Mouse (Mus musculus) kidney, postnatal 0 days (tissue): Measurements from ENCODE around the gene Elfn1. TPM values are rescaled to one million over a fixed set of nuclear protein-coding genes. Genes with fewer than 3 reads are reported as not detected.

ENCODE experiments used
- ATAC-seq: fragments of 200-750 bp; cut with Nextera tagmentation; replicated peaks from 2 replicates; pipeline ENCODE4 v1.8.0; 2017; ENCODE audit warnings: low read depth, moderate number of reproducible peaks, moderate TSS enrichment, moderate library complexity; ENCODE audit not compliant: low FRiP score
- DNase-seq: peaks from one replicate; pipeline ENCODE4 v3.0.0-alpha.2; 2016; ENCODE audit warnings: low spot score
- H3K27ac ChIP-seq: fragments of 300-500 bp; sonication (generic); 2 replicates; pipeline ENCODE4 v1.5.1; 2014; ENCODE audit warnings: mild to moderate bottlenecking
- H3K27me3 ChIP-seq: fragments of 300-500 bp; sonication (generic); 2 replicates; pipeline ENCODE4 v1.6.1; 2014; ENCODE audit warnings: low read length, mixed read lengths; ENCODE audit not compliant: insufficient read depth
- H3K36me3 ChIP-seq: fragments of 300-500 bp; sonication (generic); 2 replicates; pipeline ENCODE4 v1.6.1; 2014; ENCODE audit warnings: low read length, mixed read lengths; ENCODE audit not compliant: insufficient read depth
- H3K4me1 ChIP-seq: fragments of 300-500 bp; sonication (generic); replicated peaks from 2 replicates; pipeline ENCODE4 v1.6.1; 2014; ENCODE audit warnings: antibody characterized with exemption, low read length, mixed read lengths; ENCODE audit not compliant: insufficient read depth
- H3K4me2 ChIP-seq: fragments of 300-500 bp; sonication (generic); 2 replicates; pipeline ENCODE4 v1.6.1; 2014; ENCODE audit warnings: mild to moderate bottlenecking, low read length, moderate library complexity, mixed read lengths
- H3K4me3 ChIP-seq: fragments of 300-500 bp; sonication (generic); replicated peaks from 2 replicates; pipeline ENCODE4 v1.5.1; 2014; ENCODE audit warnings: low read depth, low read length
- H3K9ac ChIP-seq: fragments of 300-500 bp; sonication (generic); 2 replicates; pipeline ENCODE4 v1.6.1; 2014; ENCODE audit warnings: low read depth, low read length
- H3K9me3 ChIP-seq: fragments of 300-500 bp; sonication (generic); replicated peaks from 2 replicates; pipeline ENCODE4 v1.6.1; 2016; ENCODE audit warnings: low read length, inconsistent platforms, mixed read lengths
- CTCF ChIP-seq: IDR thresholded peaks from 2 replicates; pipeline ENCODE4 v1.5.1; 2016; ENCODE audit warnings: antibody characterized with exemption, low read depth, mild to moderate bottlenecking, moderate library complexity
- WGBS: fragments of 180-500 bp; shearing (Covaris S2); extraction: QIAGEN DNeasy Blood & Tissue Kit; methylation state at CpG from one replicate; pipeline ENCODE4 v1.1.7; 2014; 5-methylcytosine and 5-hydroxymethylcytosine counted together
- polyA plus RNA-seq: library from polyadenylated mRNA; unstranded; fragments of >200 nt; fragmentation: Nextera tagmentation; extraction: Ambion mirVana; gene quantifications from 2 replicates; pipeline ENCODE4 v1.2.1, GENCODE M21; 2015

Gene Elfn1
- polyA plus RNA-seq, 1 experiment from 2014 or later: 0.33 TPM

- no peak overlapping the region for H3K4me2 ChIP-seq
- no peaks in the 10 kb centered on the region for H3K9me3 ChIP-seq
- H3K4me3 ChIP-seq: no peak overlapping the region
- ATAC-seq: no peak
- no peak overlapping the region for H3K9ac ChIP-seq
- 70% methylated on average over 11 of the region's 11 CpGs for WGBS
- no peaks in the 10 kb centered on the region for H3K4me1 ChIP-seq
- TF ChIP-seq CTCF: no peak
- DNase-seq: peak; percentile 44
- H3K27ac ChIP-seq: no peak overlapping the region
- H3K27me3 ChIP-seq: no peaks in the 10 kb centered on the region
- H3K36me3 ChIP-seq: no peaks in the 10 kb centered on the region
Observed at GRCm38 (mm10) chr5:139949975-139950578, 42.3 kb downstream of the Elfn1 start.

GRCm38 (mm10) chr5:139956859-139957258, 49.1 kb downstream of the Elfn1 start:
- Histone ChIP-seq H3K9me3 (no peaks in the 10 kb centered on the region), H3K27ac (no peak overlapping the region), H3K36me3 (no peaks in the 10 kb centered on the region), H3K4me1 (peaks cover 13% of the 10 kb centered on the region; the same call in 1 of the 2 replicates), H3K27me3 (no peaks in the 10 kb centered on the region), H3K9ac (no peak overlapping the region), H3K4me3 (no peak overlapping the region), H3K4me2 (peak overlapping the region; percentile 24)
- 2% methylated on average over 10 of the region's 10 CpGs for WGBS
- peak; percentile 90 for ATAC-seq
- DNase-seq: peak; percentile 92
- peak; percentile 54 for TF ChIP-seq CTCF

DNA sequence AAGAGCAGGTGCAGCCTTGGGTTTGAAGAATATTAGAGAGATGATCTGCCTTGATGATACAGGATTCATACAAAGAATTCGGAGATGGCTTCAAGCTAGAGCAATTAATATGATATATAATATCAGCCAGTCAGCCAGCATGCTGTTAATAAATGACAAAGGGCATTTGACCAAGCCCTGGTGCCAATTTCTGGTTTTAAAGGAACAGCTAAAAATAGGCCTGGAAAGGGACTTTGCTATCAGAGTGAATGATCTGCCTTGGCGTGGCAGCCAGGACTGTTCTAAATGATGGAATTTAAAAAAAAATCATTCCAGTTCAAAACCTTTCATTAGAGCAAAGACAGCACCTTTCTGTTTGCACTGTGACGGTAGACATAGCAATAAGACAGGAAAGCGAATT, 52.0 kb downstream of the Elfn1 start:
- Histone ChIP-seq H3K4me3 (no peak overlapping the region), H3K9me3 (no peaks in the 10 kb centered on the region), H3K27me3 (no peaks in the 10 kb centered on the region), H3K36me3 (no peaks in the 10 kb centered on the region), H3K4me2 (no peak overlapping the region), H3K4me1 (peaks cover 13% of the 10 kb centered on the region; the same call in 1 of the 2 replicates), H3K9ac (no peak overlapping the region), H3K27ac (no peak overlapping the region)
- DNase-seq: no peak
- no peak for TF ChIP-seq CTCF
- WGBS: 86% methylated on average over 4 of the region's 4 CpGs
- no peak for ATAC-seq

DNA sequence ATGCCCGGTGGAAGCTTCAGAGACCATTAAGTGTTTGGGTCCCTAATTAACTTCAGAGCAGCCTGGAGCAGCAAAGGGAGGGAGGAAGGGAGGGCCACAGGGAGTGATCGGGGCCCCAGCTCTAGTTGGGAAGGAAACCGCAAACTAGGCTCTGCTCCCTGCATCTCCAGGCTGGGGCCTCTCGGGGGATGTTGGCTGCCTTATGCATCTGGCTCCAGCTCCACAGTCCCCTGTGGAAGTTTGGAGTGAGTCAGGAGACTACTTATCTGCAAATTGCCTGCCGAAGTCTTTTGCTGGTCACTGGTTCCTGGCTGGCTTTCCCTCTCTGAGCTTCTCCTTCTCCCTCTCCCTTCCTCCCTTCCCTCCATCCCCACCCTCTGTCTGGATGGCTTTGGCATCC, 56.6 kb downstream of the Elfn1 start:
- ATAC-seq: no peak
- no peak for TF ChIP-seq CTCF
- no peak overlapping the region for H3K27ac ChIP-seq
- no peaks in the 10 kb centered on the region for H3K27me3 ChIP-seq
- no peak overlapping the region for H3K4me2 ChIP-seq
- no peaks in the 10 kb centered on the region for H3K9me3 ChIP-seq
- no peaks in the 10 kb centered on the region for H3K4me1 ChIP-seq
- DNase-seq: no peak
- no peaks in the 10 kb centered on the region for H3K36me3 ChIP-seq
- no peak overlapping the region for H3K4me3 ChIP-seq
- no peak overlapping the region for H3K9ac ChIP-seq
- WGBS: 45% methylated on average over 5 of the region's 5 CpGs

DNA sequence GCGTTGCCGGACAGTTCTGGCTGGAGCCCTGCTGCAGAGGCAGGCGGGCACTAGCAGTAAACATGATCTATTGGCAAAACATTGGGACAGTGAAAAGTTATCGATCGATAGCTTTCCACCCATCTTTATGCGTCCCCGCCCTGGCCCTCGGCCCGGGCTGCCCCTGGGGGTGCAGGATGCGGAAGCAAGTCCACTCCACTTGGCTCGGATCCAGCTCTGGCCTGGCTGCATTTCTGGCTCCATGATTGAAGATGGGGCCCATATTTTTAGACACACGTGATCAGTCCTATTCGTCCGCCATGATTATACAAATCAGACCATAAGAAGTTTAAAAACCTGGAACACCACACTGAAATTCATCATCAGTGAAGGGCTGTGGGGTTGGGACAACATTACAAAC, 57.9 kb downstream of the Elfn1 start:
- TF ChIP-seq CTCF: no peak
- Histone ChIP-seq H3K9ac (no peak overlapping the region), H3K4me1 (no peaks in the 10 kb centered on the region), H3K9me3 (no peaks in the 10 kb centered on the region), H3K4me3 (no peak overlapping the region), H3K27ac (no peak overlapping the region), H3K4me2 (no peak overlapping the region), H3K27me3 (no peaks in the 10 kb centered on the region), H3K36me3 (no peaks in the 10 kb centered on the region)
- ATAC-seq (no peak), DNase-seq (no peak)
- WGBS: 80% methylated on average over 14 of the region's 14 CpGs

DNA sequence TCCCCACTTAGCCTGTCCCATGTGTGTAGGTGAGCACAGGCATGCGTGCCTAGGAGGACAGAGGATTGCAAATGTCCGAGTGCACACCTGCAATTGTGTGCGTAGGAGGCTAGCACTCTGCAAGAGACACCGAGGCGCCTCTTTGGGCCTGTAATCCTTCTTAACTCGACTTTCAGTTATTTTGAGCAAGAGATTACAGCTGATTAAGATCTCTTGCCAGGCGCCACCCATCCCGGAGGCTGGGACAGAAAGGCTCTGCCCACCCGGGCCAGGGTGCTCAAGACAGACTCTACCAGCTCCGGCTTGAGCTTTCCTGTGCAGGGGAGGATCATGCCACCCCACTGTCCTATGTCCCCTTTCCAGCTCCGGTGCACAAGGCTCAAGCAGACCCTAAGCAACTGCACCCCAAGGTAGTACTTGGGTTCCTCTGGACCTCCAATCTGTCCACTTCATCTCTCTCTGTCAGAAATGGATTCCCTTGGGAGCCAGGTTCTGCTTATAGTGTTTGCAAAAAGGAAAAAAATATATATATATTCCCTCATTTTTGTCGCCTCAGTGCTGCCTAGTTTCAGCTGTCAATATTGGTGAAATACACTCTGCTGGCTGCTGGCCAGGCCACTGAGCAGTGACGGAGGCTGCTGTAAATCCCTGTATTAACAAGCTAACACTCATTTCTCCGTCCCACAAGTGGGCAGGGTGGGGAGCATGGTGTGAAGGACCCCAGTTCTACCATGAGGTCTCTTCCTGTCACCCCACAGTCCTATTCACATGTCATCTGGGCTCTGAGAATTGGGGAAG, 61.6 kb downstream of the Elfn1 start:
- no peak for ATAC-seq
- no peak overlapping the region for H3K9ac ChIP-seq
- no peak overlapping the region for H3K27ac ChIP-seq
- no peak overlapping the region for H3K4me2 ChIP-seq
- H3K4me3 ChIP-seq: no peak overlapping the region
- no peaks in the 10 kb centered on the region for H3K36me3 ChIP-seq
- no peak for TF ChIP-seq CTCF
- WGBS: 64% methylated on average over 14 of the region's 14 CpGs
- H3K27me3 ChIP-seq: no peaks in the 10 kb centered on the region
- no peaks in the 10 kb centered on the region for H3K9me3 ChIP-seq
- no peaks in the 10 kb centered on the region for H3K4me1 ChIP-seq
- no peak for DNase-seq
